Mouse (Mus musculus) WW6 (cell line): ENCODE measurements around the gene Dnajc11.
A peak's percentile ranks its signal among the peaks of the same experiment; 100 is the strongest.

Experiments used
- DNase-seq: peaks from one replicate; pipeline ENCODE4 v3.0.0-alpha.2; 2013; ENCODE audit warnings: low read depth, low spot score

The Dnajc11 gene

DNA sequence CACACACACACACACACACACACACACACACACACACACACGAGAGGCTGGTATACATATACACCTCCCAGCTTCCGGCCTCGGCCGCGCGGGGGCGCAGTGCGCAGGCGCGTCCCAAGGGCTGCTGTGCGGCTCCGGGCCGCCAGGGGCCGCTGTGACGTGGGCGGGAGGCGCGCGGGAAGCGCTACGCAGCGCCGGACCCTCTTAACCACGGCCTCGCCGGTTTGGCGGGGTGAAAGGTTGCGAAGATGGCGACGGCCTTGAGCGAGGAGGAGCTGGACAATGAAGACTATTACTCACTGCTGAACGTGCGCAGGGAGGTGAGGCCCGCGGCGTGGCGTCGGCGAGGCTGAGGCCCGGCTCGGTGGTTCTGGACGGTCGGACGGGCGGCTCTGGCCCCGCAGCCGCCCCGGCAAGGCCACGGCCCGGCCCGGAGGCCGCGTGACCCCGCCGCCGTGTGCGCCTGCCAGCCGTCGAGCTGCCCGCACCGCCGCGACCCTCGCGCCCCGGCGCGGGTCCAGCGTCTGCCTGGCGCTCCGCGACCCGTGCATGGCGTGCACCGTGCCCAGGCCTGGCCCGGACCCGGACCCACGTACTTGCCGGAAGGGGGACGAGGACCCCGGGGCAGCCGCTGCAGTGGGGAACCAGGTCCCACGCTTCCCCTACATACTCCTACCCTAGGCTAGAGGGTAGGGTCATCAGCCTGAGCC lies at the start of gene Dnajc11:
Dnajc11 (plus strand) TSS at position 187 of the 710 bp plus-strand sequence.
- peak; percentile 58 for DNase-seq

DNA sequence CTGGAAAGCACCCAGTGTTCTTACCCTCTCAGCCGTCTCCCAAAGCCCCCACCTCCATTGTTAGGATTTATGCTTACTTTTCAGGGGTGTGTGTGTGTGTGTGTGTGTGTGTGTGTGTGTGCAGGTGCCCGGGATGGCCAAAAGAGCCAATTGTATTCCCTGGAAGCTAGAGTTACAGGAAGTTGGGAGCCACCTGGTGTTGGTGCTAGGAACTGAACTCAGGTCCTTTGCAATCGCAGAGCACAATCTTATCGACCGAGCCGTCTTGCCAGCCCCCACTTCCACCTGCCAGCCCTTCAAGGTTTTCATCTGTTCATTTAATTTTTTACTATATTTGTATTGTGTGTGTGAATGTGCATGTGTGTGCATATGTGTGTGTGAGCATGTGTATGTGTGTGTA lies 40.2 kb upstream of the Dnajc11 start:
- DNase-seq: no peak

DNA sequence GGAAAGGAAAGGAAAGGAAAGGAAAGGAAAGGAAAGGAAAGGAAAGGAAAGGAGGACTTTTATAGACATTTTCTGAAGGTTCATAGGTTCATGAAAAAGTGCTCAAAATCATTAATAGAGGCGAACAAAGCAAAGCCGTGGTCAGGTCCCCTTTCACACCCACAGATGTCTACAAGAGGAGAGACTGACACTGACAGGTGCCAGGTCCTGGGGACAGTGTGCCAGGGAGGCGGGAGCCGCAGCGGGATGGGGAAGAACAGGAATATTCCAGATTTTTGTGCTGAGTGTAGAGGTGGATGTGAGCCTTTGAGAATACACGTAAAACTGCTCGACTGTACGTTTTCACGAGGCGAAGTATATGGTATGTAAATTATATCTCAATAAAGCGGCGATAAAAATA lies 38.6 kb upstream of the Dnajc11 start:
- DNase-seq: no peak

DNA sequence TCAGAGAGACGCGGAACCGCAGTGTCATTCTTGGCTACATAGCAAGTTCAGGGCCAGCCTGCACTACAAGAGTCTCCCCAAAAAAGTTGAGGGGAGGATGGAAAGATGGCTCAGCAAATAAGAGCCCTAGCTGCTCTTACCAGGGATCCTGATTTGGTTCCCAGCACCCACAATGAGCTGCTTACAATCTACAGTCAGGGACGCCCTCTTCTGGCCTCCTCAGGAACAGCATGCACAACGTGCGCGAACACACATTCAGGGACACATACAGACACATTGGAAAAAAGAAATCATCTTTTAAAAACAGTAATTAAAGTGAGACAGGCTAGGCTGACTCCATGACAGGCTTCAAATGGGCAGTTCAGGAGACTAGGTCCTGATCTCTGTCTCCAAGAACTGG lies 37.9 kb upstream of the Dnajc11 start:
- DNase-seq: no peak

DNA sequence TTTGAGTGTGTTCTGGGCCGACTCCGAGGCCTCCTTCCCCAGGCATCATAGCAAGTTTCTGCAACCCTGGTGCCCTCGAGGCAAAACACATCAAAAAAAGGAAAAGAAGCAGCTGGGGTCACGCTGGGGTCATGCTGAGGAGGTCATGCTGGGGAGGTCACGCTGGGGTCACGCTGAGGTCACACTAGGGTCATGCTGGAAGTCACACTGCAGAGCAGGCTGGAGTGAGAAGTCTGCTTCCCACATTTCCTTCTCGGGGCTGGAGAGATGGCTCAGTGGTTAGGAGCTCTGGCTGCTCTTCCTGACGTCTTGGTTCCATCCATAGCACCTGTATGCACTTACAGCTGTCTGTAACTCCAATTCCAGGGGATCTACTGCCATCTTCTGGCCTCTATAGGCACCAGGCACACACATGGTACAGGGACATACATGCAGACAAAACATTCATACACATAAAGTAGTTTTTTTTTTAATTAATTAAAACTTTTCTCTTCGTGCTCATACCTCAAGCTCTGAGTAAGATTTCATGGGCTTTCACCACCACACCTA lies 36.3 kb upstream of the Dnajc11 start:
- DNase-seq: no peak

DNA sequence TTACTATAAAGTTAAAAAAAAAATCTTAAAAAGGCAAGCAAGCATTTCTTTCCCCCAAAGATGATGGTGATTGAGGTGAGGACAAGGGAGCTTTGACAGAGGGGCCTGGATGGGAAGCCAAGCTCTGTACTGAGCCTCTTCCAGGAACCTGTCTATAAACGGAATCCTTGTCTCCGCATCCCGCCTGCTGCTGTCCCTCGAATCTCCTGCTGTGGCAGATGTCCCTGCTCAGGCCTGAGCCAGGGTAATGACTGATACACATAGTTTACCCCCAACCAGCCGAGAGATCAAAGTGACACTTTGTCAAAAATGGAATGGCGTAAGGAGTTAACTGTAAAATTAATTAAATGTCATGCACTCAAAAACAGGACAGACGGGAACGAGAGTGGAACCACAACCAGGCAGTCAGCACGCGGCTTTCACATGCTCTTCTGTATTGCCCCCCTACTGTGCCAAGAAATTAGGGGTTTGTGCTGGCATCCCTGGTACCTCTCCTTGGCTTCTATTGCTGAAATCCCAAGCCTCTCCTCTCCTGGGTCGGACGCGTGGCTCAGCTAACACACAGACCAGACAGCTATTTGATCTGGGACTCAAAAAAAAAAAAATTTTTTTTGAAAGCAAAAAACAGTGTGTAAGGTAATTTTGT lies 34.8 kb upstream of the Dnajc11 start:
- no peak for DNase-seq

DNA sequence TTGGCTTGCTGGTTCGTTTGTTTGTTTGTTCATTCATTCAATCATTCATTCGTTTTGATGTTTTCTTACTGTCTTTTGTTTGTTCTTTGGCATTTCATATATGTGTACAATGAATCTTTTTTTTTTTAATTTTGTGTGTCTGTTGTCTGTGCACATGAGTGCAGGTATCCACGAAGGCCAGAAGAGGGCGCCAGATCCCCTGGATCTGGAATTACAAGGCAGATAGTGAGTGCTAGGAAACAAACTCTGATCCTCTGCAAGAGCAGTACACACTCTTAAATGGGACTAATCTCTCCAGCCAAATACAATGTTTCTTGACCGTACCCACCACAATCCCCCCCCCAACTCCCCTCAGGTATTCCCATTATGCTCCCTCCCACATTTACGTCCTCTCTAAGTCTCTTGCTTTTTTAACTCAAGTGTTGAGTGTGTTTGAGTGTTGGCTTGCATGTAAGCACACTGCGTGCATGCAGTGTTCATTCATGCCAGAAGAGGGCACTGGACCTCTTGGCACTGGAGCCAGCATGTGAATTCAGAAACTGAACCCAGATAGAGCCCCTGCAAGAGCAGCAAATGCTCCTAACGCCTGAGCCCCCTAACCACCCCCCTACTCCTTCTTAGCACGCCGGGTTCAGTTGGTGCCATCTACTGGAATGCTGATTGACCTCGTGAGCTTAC lies 33.6 kb upstream of the Dnajc11 start:
- DNase-seq: no peak

DNA sequence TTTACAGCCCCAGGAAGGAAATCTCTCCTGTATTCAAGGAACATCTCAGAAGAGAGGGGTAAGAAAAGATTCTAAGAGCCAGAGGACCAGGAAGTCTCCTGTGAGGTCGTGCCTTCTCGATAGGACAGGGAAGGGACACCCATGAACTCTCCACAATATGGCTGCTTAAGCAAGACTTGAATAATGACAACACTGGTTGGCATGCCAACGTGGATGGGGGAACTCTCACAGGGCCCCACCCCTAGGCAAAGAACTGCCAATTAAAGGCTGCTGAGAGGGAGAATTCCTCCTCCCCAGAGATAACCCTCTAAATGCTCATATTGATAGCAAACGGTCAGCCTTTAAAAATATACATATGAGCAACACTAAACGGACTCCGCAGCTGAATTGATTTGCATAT lies 32.8 kb upstream of the Dnajc11 start:
- no peak for DNase-seq

DNA sequence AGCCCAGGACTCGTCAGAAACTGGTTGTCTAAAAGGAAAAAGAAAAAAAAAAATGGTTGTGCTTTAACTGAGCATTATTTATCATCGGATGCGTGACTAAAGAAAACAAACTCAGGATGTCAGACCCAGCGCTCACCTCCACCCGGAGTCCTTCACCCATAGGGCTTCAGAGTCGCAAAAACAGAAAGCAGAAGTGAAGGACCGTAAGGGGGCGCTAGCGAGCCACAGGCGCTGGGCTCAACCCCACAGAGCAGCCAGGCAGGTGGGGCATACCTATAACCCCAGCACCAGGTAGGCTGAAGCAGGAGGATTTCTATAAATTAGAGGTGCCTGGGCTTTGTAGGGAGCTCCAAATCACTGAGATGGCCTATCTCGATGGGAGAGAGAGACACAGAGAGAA lies 32.1 kb upstream of the Dnajc11 start:
- DNase-seq: no peak

DNA sequence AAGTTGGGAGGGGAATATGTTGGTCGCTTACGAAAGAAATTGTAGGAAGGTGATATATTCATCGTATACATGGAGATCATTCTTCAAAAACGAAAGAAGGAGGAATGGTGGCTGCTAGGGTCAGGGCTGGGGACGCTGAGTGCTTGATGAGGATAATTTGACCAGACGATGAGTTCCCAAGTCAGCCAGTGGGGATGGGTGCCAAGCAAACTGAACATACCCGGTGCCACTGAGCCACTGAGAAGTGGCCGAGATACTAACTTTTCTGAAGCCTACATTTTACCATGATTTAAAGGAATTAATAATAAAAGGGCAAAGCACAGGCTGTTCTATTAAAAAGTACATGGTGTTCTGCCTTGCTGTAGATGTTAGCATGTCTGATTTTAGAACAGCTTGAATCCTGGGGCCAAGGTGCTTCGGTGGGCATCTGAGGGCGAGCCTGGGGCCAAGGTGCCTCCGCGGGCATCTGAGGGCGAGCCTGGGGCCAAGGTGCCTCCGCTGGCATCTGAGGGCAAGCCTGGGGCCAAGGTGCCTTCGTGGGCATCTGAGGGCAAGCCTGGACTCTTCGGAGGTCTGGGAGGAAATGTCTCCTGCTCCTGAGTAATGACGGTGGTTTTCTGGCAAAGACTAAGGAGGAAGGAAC lies 31.3 kb upstream of the Dnajc11 start:
- DNase-seq: no peak

DNA sequence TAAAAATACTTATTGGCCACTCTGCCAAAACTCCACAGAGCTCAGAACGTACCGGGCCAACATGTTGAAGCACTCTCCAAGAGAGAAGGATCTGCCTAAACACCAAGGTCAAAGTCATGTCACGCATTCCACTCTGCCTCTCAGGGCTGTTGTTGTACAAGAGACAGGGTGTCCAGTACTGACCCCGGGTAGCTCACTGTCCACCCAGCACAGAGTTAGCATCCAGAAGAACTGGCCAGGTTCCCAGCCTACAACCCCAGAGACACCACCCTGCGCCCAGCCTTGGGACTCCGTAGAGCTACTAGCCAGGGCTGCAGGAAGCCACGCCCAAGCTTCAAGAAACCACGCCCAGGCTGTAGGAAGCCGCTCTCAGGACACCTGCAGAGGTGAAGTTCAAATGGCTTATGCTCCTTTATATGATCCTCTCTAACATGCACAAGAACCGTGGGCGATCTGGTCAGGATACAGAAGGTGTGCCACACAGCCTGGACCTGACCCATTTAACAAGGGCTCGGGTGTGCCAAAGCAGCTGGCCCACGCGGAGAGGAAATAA lies 30.7 kb upstream of the Dnajc11 start:
- no peak for DNase-seq

DNA sequence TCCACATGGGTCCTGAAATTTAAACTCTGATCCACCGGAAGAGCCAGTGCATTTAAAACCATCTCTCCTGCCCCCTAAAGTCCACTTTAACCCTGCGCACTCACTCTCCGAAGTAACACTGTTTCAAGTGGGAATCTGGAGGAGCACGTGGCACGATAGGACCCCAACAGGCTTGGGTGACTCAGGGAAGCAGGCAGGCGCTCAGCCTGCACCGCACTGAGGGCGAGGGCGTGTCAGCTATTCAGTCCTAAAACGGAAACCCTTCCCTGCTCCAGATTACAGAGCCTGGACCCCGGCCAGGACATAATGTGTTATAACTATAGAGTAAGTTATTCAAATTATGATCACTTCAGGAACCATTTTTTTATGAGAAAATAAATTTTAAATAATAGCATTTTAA lies 29.4 kb upstream of the Dnajc11 start:
- DNase-seq: no peak

DNA sequence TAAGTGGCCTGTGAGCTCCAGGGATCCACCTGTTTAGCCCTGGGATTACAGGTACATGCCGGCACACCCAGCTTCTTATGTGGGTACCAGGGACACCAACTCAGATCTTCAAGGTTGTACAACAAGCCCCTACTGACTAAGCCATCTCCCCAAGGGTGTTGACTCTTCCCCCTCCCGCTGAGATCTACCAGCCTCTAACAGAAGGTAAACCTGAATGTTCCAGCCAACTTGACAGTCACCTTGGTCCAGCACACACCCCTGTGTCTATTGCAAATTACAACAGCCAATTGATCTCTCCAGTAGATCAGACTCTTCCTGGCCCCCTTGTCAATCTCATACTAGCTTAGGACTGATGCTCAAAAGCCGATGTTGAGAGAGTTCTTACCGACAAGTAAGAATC lies 27.9 kb upstream of the Dnajc11 start:
- no peak for DNase-seq

DNA sequence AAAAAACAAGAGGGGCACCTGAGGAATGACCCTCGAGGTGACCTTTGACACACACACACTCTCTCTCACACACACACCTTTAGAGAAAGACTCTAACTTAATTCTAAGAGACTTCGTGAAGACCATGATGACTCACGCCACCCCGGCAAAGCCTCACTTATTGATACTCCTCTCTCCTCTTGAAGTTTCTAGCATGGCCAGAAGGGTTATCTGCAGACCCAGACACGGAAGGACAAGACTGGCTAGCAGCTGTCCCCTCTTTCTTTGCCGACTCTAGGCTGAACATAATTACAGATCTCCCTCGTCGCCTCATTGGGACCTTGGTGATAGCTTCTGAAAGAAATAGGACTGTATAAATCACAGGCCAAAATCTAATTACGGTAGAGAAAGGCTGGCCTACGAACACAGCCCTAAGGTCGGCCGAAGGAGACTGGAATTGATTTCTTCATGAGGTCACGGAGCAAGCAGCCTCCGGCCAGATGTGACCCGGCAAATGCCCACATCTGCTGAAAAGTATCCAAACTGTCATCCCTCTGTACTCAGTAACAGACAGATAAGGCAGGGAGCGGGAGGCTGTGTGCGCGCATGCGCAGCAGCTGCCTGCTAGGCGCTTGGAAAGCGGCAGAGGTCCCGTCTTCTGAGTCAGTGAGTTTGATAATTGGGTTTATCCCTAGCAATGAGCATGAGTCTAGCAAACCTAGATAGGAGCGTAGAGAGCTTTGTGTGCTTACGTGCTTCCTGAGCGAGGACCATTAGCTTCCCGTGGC lies 25.7 kb upstream of the Dnajc11 start:
- DNase-seq: no peak

DNA sequence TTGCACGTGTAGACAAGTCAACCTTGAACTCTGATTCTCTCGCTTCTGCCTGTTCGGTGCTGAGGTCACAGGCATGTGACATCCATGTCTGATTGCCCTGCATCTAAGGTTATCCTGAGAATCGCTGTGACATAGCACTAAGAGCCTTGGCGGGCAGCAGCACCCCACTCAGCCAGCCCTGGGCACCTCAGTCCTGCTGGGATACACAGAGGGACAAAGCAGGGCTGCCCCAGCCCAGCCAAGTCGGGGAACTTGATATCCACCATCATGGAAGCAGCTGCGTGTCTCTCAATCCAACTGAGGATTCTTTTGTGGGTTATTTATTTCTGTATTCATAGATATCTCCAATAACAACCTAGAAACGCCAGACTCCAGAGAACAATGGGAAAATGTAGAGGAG lies 24.7 kb upstream of the Dnajc11 start:
- DNase-seq: no peak

DNA sequence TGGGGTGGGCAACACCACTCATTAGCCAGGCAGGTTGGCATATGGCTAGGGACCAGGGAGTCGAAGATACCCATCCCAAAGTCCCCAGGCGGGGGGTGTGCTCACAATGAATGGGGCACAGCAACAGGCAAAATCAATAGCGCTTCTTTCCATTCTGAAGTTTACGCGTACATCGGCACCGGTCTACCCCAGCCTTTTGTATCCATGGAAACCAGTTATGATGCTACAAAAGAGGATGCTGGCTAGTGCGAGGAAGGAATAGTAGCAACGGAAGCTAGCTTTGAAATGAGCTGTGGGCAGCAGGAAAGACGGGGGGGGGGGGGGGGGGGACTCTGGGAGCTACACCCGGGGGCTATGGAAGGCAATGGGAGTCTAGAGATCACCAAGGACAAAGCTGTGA lies 17.2 kb upstream of the Dnajc11 start:
- no peak for DNase-seq

DNA sequence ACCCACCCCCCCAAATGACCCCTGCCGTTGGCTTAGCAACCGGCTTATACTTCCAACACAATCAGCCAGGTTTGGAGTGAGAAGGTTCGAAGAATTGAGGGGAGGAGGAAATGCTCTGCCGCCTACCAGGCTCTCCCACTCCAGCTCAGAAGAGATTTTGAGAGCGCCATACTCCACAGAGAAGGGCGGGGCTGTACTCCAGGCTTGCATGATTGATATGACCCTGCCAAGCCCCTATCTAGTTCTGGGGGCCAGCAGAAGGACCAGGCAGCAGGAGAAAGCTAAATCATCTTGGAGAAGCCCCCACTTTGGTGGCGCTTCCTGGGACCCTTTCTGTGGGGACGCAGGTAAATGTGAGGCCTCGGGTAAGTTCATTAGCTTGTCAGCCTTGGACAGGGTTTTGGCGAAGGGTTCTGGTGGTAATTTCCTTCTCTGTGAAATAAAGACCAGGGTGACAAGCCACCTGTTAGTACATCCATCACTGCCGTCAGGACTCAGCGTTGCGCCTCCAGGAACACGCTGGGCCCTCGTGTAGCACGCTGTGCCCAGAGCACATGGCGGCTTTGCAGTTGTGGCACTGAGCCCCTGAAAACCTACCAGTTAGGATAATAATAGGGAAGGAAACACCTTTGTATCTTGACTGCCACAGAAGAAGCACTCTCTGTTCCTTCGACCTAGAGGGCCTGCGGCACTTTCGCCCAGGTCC lies 14.2 kb upstream of the Dnajc11 start:
- DNase-seq: no peak

DNA sequence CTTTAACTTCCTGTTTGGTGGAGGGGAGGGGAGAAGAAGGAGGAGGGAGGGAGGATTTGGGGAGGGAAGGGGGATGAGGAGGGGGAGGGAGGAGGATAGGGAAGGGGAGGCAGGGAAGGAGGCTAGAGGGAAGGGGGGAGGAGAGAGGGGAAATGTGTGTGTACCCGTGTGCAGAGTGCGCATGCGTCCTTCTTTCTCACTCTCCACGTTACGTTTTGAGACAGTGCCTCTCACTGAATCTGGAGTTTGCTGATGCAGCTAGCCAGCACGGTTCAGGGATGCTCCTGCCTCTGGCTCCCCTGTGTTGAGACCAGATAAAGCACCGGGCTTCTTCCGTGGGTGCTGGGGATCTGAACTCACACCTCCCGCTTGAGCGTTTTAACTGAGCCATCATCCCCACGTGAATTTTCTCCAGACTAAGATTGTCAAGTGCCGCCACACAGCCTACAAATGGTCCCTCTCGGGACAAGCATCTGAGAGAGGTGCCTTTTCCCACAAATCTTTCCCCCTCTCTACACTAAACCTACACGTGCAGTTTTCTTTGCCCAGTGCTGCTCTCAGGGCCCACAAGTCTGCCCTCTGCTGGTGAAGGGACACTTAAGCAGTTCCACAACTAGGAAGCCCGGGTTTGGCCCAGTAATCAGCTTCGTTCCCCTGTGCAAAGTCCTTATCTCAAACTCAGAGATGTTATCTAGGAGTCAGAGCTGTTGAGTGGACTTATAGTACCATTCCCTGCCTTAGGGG lies 13.4 kb upstream of the Dnajc11 start:
- no peak for DNase-seq

DNA sequence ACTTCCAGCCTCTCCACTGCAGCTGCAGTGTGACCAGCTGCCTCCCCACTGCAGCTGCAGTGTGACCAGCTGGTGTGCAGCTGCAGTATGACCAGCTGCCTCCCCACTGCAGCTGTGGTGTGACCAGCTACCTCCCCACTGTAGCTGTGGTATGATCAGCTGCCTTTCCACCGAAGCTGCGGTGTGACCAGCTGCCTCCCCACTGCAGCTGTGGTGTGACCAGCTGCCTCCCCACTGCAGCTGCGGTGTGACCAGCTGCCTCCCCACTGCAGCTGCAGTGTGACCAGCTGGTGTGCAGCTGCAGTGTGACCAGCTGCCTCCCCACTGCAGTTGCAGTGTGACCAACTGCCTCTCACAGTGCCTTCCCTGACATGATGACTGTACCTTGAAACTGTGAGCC lies 11.4 kb upstream of the Dnajc11 start:
- DNase-seq: no peak
